Mouse (Mus musculus) cerebellum, postnatal 4 days (tissue): Measurements from ENCODE around the gene Washc4.
"Not testable (repeated sequence)": the region's sequence is repeated elsewhere in the genome, so short reads cannot be mapped to it uniquely, and the experiment has no call there.

ENCODE experiments used
- DNase-seq, 2 experiments: peaks; one replicate each; pipeline ENCODE4 v3.0.0; 2022; ENCODE audit warnings: low spot score in 2 of 2, mixed read lengths in 1 of 2

Washc4 gene

DNA sequence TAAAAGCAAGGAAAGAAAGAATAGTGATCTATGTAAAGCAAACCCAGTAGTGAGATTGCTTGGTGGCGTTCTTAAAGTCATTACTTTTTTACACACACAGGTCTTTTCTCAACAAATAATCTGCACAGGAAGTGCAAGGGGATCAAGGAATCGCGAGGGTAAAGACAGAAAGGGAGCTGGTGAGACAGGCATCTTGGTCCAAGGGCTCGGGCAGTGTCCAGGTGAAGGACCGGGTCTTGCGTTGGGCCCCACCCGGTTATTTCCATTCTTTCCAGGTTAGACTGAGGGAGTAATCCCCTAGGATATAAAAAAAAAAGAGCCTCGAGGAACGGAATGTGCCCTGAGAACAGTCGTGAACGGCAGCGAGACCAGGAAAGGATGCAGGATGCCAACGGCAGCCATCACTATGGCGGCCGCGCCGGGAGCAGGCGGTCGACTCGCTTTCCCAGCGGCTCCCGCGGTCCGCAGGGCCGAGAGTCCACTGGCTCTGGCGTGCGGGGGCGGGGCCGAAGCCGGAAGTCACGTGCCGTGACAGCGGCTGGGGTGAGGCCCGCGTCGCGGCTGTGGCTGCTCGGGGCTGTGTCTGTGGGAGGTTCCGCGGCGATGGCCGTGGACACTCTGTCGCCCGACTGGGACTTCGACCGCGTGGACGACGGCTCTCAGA is at the start of gene Washc4:
Gene Washc4 (plus strand): TSS at position 314 of the 664 bp plus-strand sequence.
- peak; percentile 89 to 95 for DNase-seq

DNA sequence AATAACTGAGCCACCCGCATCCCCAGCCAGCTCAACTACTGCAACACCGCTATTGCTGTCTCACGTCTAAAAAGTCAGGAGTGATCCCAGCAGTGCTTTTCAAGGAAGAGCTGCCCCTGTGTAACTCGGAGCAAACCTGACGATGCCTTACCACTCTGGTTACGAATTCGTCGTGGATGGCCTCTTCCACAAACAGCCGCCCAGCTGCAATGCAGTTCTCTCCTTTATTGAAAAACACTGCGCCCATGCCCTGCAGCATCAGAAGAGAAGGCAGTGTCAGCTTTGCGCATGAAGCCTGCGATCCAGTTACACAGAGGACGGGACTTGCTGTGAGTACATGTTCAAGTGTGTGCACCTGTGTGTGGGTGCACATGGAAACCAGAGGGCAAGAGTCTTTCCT is 46.2 kb upstream of the Washc4 start:
- no peak for DNase-seq

DNA sequence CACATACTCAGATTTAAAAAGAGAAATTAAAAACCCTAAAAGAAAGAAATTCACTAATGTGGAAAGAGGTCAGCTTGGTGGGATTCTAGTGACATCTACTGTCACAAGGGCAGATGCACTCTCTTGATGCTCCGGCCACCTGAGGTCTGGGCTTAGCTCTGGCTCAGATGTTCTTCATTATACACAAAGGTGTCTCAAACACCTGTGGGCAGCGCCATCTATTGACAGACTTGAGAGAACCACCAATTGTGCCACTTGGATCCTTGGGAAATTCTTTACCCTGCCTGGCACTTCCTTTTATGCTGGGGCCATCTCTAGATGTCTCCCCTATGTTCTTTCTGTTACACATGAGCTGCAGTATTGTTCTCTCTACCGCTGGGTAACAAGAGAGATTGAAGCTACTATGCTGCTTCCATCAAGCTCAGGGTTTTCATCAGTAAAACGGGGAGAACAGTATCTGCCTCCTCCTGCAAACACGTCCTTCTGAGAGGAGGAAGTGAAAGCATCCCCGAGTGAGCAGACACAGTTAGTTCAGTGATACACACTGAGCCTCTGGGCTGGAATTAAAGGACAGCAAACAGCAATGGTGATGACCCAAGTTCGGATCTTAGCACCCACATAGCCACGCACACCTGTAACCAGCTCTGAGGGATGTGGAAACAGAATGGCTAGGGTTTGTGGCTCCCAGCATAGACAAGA is 34.4 kb upstream of the Washc4 start:
- DNase-seq: peak in 1 of 2 experiments; percentile 9

DNA sequence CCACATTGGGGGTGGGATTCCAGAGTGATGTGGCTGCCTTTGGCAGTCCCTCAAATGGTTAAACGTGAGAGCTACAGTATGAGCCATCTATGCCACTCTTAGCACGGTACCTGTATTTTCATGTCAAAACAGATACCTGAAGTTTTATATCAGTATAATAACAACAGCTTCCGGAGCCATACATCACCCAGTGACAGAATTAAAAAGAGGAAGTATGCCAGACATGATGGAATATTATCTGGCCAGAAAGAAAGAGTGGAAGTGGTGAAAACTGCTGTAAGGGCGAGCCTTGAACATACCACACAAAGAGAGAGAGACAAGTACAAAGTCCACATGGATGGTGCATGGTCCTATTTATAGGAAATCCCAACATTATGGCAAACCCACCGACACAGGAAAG is 32.2 kb upstream of the Washc4 start:
- no peak for DNase-seq

DNA sequence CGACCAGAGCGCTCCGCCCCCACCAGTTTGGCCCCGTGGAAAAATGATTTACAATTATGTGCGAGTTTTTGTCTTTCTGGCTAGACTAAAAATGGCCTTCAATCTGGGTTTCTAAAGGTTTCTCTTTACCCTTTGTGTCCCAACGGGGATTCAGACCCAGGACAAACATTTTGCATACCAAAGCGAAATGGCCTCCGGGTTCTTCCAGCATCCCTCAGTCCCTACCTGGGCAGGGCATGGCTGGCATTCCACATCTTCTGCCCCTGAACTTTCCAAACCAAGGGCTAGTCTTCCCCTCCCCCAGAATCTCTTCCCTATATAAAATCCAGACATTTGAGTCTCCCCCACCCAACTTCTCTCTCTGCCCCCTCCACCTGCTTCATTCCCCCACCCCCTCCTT is 29.8 kb upstream of the Washc4 start:
- no peak for DNase-seq

DNA sequence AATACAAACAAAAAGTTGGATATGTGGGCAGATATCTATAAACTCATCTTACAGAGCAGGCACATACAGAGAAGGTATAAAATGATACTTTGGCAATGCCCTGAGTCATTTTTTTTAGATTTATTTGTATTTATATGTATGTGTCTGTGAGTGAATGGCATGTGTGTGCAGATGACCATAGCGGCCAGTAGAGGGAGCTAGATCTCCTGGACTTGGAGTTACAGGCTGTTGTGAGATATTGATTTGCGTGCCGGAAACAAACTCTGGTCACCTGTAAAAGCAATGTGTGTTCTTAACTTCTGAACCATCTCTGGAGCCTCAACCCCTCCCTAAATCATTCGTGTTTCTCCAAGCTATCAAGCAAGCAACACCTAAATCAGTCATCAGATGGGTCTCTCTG is 22.6 kb upstream of the Washc4 start:
- no peak for DNase-seq

DNA sequence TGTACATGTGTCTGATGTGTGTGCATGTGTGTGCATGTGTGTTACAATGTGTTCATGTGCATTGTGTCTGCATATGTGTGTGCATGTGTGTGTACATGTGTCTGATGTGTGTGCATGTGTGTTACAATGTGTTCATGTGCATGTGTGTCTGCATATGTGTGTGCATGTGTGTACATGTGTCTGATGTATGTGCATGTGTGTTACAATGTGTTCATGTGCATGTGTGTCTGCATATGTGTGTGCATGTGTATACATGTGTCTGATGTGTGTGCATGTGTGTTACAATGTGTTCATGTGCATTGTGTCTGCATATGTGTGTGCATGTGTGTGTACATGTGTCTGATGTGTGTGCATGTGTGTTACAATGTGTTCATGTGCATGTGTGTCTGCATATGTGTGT is 19.3 kb upstream of the Washc4 start:
- DNase-seq: not testable (repeated sequence)

DNA sequence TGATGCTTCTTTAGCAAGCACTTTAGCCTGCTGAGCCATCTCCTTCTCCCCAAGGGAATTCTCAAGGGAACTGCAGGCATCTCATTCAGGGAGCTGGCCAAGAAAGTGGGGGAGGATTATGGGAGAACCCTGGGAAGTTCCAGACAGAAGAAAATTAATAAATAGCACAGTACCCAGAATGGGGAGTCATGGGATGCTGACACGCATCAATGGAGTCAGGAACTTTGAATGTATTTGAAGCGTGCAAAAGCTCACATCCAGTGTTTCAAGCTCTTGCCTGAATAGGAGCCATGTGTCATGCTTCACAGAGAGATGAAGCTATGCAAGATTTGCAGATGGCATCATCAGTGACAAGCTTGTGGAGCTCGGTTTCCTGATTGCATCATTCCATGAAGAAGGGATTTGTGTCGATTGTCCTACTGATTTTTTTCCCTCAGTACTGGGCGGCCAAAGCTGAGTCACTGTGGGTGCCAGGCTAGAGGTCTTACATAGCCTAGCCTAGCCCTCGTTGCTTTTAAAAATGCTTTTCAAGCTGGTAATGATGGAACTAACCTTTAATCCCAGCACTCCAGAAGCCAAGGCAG is 13.1 kb upstream of the Washc4 start:
- no peak for DNase-seq

DNA sequence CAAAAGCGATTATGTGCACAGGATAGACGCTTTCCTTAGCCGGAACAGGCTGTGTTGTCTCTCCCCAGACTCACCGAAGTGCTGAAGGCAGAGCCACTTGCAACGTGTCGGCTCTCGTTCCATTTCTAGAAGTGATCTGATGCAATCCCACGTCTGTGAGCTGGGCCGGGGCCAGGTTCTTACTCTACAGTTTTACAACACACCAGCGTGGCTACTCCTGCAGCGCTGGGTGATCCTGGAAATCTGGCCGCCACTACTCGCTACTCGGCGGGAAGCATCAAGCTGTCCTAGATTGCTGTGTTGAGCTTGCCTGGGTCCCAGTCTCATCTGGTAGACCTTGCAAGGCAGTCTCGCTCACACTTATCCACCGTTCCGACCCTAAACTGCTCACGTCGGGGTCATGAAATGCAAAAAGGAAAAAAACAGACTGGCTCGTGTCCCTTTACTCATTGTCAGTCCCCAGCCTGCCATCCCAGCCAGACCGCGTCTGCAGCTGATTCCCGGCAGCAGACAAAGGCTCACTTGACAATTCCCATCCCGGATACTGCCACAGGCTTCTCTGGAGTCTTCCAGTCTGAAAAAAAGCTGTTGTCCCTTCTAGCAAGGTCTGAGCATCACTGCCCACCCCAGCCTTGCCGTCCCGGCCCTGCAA is 10.2 kb upstream of the Washc4 start:
- peak in 1 of 2 experiments; percentile 24 for DNase-seq

DNA sequence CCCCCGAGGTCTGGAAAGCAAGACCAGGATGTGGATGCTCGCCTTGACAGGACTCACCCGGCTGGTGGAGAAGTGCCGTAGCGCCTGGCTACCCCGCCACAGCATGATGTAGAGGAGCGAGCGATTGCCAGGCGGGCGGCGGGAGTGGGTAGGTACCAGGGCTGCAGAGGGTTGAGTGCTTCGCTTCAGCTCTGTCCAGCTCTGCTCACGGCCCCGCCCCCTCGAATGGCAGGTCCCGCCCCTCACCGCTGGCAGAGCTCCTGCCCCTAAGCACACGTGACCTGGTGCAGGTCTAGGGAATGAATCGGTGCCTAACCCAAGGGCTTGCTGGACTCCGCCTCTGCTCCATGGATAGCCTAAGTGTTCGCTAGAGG is 9.7 kb upstream of the Washc4 start, which contains the start of gene Aldh1l2:
Gene Aldh1l2 (minus strand): TSS at position 231 of the 374 bp plus-strand sequence.
- peak; percentile 47 to 72 for DNase-seq

DNA sequence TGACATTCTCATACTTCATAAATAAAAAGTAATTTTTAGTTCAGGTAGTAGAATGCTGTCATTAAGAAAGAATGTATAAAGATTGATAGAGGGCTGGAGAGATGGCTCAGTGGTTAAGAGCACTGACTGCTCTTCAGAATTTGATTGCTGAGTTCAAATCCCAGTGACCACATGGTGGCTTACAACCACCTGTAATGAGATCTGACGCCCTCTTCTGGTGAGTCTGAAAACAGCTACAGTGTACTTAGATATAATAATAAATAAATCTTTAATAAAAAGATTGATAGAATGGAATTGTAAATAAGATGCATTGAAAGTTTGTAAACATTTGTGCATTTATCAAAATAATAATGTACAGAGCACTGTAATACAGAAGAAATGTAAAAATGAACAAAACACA is 7.1 kb upstream of the Washc4 start:
- DNase-seq: no peak

DNA sequence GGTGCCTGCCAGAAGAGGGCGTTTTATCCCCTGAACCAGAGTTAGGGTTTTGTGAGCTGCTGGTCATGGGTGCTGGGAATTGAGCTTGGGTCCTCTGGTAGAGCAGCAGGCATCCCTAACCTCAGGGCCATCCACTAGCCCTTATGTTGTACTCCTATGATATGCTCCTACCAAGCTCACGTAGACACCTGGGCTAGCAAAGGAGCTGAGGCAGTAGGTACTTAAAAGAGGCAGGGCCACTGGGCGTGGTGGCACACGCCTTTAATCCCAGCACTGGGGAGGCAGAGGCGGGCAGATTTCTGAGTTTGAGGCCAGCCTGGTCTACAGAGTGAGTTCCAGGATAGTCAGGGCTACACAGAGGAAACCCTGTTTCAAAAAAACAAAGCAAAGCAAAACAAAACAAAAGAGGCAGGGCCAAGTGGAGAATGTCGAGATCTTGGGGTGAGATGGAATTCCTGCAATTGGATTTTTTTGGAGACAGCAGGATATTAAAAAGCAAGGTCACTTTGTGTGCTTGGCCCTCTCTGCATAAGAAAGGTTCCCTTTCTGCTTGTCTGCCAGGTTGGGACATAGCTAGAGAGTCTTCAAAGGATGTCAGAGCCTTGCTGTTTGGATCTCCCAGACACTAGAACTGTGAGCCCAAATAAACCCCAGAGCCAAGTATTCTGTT is 4.1 kb upstream of the Washc4 start:
- DNase-seq: no peak

DNA sequence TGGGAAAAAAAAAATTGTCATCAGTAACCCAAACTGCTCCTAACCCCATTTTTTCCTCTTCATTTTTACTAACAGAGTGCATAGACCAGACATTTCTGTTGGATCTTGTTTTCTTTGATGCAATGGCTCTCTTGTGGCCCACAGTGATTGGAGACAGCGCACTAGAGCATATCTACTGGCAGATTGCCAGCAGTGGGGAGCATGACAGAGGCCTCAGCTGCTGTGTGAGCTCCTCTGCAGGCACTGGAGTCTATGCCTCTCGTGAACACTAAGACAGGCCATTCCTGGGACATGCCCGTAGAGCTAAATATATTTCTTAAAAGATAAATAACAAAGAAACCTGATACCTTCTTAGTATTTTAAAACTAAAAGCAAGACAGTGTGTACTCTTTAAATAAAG is 3.5 kb upstream of the Washc4 start:
- peak in 1 of 2 experiments; percentile 13 for DNase-seq

DNA sequence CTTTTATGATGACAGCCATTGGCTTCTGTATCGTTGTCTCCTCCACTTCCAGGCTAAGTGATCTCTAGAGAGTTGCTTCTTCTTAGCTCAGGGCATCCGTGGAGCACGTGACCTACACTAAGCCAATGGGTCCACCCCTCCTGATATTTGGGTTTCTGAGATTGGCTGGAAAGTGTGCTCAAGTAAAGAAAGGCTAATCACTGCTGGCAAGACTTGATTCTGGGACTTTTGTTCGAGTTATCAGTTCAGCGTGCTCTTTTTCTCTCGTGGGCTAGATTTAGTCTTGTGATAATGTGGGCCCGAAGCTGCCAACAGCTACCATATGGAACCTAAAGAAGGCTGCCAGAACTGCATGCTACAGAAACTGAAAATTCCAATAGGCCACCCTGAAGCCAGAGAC is 1.3 kb upstream of the Washc4 start:
- no peak for DNase-seq

DNA sequence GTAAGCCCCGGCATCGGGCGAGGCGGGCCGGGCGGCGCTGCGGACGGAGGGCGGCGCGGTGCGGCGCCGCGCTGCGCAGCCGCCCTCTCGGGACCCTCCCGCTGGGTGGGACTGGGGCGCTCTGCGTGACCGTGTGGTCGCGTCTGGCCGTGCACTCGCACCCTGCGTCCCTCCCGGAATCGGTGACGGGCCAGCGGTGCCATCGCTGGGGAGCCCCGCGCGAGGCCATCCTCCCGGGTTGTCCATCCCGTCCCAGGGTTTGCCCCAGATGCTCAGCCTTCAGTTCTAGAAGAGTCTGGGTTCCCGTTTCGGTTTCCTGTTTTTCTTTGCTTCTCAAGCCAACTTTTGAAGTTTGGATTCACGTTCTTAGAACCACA is 539 bp downstream of the Washc4 start:
- peak in 1 of 2 experiments; percentile 31 for DNase-seq

DNA sequence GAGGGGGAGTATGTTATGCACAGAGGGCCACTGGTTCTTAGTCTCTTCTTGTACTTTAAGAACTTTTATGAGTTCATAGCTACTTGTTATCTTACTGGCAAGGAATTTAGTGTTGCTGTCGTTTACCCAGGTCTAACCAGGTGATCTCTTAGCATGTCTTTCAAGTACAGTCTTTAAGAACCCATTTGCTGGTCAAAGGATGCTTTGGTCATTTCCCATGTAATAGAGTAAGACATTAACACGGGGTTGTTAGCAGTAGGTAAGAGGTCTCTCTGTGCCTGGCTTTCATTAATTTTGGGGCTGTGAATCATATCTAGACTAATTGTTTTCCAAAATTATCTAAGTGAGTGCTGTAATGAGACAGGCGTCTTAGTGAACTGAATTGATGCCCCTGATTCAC is 1.8 kb downstream of the Washc4 start:
- DNase-seq: no peak

DNA sequence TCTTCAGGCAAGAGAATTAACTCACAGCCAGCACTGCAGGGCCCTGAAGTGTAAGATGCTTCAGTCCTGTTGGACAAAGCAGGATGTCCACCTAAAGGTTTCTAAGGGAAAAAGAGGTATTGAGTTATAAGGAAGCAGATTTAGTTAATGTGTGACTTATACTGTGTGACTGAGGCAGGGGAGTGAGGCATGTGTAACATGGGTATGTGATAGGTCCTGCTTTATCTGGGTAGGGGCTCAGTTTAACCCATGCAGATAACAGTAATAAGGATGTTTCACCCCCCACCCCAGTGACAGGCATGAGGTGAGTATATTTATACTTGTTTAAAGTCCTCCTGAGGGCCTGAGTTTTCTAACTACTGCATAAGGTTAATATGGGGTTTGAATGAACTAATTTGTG is 19.5 kb downstream of the Washc4 start:
- no peak for DNase-seq

DNA sequence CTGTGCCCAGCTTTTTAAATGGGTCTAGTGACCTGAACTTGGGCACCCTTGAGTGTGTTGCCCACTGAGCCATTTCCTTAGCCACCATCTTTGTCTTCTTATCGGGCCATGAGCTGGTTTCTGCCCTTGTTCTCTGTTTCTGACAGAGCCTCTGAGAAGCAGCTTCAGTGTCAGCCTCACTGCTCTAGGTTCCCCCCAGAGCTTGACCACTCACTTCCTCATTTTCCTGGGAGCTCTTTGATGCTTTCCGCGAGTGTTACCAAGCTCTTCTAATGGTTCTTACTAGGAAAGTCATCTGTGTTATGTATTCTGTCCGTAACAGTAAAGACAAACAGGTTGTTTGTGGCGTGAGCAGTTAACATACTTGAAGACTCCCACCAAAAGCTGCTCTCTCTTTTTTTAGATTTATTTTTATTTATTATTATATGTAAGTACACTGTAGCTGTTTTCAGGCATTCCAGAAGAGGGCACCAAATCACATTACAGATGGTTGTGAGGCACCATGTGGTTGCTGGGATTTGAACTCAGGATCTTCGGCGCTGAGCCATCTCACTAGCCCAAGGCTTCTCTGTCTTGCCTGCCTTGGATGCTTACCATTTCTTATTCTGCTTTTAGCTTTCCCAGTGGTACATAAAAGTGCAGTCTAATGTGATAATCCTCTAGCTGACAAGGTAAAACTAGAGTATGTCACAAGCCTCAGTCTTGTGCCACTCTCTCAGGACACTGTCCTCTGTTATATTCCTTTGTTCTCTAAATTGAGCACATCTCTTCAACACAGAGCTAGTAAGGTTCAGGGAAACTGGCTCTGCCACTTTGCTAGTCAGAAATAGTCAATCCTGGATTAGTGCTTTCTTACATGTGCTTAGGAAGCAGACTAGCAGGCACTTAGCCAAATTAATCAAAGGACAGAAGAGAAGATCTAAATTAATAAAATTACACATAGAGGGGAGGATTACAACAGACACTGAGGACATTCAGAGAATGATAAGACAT is 22.2 kb downstream of the Washc4 start:
- no peak for DNase-seq

DNA sequence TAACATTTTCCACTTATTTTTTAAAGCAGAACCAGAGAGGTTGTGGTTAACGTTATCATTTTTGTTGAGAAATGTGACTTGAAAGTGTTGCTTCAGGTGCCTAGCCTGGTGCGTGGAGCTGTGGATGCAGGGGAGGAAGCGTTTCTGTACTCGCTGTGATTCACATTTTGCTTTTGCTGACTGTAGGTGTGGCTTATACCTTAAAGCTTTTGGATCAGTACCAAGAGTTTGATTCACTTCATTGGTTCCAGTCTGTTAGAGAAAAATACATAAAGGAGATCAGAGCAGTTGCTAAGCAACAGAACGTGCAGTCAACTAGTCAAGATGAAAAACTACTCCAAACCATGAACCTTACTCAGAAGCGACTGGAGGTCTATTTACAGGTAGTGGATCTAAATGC is 47.2 kb downstream of the Washc4 start:
- no peak for DNase-seq

DNA sequence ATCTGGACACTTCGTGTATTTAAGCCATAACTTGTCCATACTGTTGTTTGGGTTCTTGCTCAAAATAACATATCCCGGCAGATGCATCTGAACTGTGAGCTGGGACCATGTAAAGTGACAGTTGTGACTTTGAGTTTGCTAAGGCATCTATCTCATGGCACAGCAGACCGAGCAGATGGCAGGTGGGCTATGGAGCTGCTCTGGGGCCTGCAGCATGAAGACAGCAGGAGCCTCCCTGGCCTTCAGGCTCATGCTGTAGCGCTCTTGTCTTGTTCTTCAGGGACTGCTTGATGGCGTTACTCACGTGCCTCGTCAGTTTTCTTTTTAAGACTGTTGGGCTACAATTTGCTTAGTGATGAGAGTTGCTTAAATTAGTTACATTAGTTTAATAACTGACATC is 49.1 kb downstream of the Washc4 start:
- DNase-seq: no peak

DNA sequence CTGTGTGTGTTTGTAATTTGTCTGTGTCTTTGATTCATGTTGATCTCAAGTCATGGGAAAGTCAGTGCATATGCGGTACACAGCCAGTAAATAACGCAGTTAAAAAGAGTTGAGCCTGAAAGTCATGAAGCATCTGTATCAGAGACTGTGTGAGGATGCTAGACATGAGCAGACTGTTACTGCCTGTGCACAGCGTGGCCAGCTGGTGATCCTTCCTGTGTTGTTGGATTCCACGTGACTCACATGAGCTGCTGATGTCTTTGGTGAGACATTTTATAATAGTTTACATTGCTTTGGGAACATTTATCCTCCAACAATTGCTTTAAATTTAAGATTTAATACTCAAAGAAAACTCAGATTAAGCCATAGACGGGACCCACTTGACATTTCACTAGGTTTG is 51.0 kb downstream of the Washc4 start:
- DNase-seq: no peak
